Comparison of ENCODE assay signal across 10 mouse cellular contexts in the genomic region with DNA sequence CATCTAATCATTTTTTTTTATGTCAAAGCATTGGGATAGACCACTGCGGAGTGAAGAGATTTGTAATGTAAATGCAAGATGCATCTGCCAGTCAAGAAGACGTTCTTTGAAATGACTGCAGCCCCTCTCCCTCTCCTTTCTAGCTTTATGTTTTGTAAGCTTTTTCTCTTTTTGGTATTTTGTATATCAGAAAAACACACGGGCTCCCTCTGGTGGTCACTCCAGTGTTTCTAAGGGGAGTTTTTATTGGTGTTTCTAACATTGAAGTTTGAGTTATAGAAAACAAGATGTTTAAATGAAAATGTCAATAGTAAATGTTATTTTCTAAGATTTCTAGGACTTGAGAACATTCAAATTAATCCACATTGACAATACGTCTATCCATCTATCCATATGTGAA.
DNase-seq lines count a peak whose midpoint lies in the region; ATAC-seq and TF ChIP-seq lines count a peak whose summit lies in the region.
"Had no signal": no experiment of that assay in that cellular context is flagged by ENCODE, and none has a peak within 500 bp of the region (broad histone marks: within the 10 kb centered on the region; RNA-seq: fewer than 3 reads in every experiment).

No protein-coding gene starts in this region.

- TF ChIP-seq CTCF in lung, postnatal 0 days (IDR thresholded peaks at IDR 0.05), result peak; percentile 77

- H3K4me1 ChIP-seq in forebrain, embryonic 11.5 days (replicated peaks; ENCODE audit: control insufficient read depth, insufficient read depth, low read length), result 0 out of 2 replicates have a peak, but pooled peaks cover 2% of the 10 kb centered on the region
- peaks cover 5% of the 10 kb centered on the region; the same call in 1 of the 2 replicates for H3K4me1 ChIP-seq in forebrain, embryonic 16.5 days (replicated peaks; ENCODE audit: control insufficient read depth, insufficient read depth, low read length)
- H3K4me1 ChIP-seq in kidney, embryonic 16.5 days (ENCODE audit: insufficient read depth, low read length), result peaks cover 18% of the 10 kb centered on the region
- peaks cover 12% of the 10 kb centered on the region for H3K4me1 ChIP-seq in lung, postnatal 0 days (ENCODE audit: insufficient read depth, low read depth, low read length)

- H3K27me3 ChIP-seq in forebrain, embryonic 11.5 days (ENCODE audit: control insufficient read depth, insufficient read depth, low read length), result no peaks in the 10 kb centered on the region
- no peaks in the 10 kb centered on the region for H3K27me3 ChIP-seq in forebrain, embryonic 16.5 days (replicated peaks; ENCODE audit: control insufficient read depth, insufficient read depth, low read length)
- no peaks in the 10 kb centered on the region for H3K27me3 ChIP-seq in kidney, embryonic 16.5 days (ENCODE audit: insufficient read depth, low read length)
- no peaks in the 10 kb centered on the region for H3K27me3 ChIP-seq in lung, postnatal 0 days (replicated peaks; ENCODE audit: insufficient read depth, low read length)
- H3K27me3 ChIP-seq: heart, embryonic 15.5 days; neural tube, embryonic 13.5 days had no signal

- H3K9ac ChIP-seq in forebrain, embryonic 11.5 days (ENCODE audit: low read length), result no peak overlapping the region
- no peak overlapping the region for H3K9ac ChIP-seq in forebrain, embryonic 16.5 days (replicated peaks; ENCODE audit: low read depth, low read length)
- no peak overlapping the region for H3K9ac ChIP-seq in kidney, embryonic 16.5 days (replicated peaks; ENCODE audit: low read length)
- H3K9ac ChIP-seq in lung, postnatal 0 days (replicated peaks; ENCODE audit: low read depth), result no peak overlapping the region
- H3K9ac ChIP-seq: heart, embryonic 15.5 days; neural tube, embryonic 13.5 days had no signal

- no peak overlapping the region for H3K4me3 ChIP-seq in forebrain, embryonic 11.5 days (ENCODE audit: low read depth, low read length)
- no peak overlapping the region for H3K4me3 ChIP-seq in forebrain, embryonic 16.5 days (replicated peaks; ENCODE audit: low read length)
- no peak overlapping the region for H3K4me3 ChIP-seq in kidney, embryonic 16.5 days (ENCODE audit: low read length)
- no peak overlapping the region for H3K4me3 ChIP-seq in lung, postnatal 0 days (ENCODE audit: low read depth, low read length)
- H3K4me3 ChIP-seq: heart, embryonic 15.5 days; neural tube, embryonic 13.5 days had no signal

- H3K27ac ChIP-seq in forebrain, embryonic 11.5 days (ENCODE audit: low read depth, low read length), result no peak overlapping the region
- H3K27ac ChIP-seq in forebrain, embryonic 16.5 days (ENCODE audit: low read length), result no peak overlapping the region
- H3K27ac ChIP-seq in kidney, embryonic 16.5 days (ENCODE audit: low read length), result no peak overlapping the region
- no peak overlapping the region for H3K27ac ChIP-seq in lung, postnatal 0 days (ENCODE audit: low read length)
- H3K27ac ChIP-seq: heart, embryonic 15.5 days; neural tube, embryonic 13.5 days had no signal

- WGBS in forebrain, embryonic 11.5 days, result 31% methylated on average over 4 of the region's 4 CpGs
- WGBS in forebrain, embryonic 16.5 days, result 21% methylated on average over 4 of the region's 4 CpGs
- 27% methylated on average over 4 of the region's 4 CpGs for WGBS in kidney, embryonic 16.5 days
- 26% methylated on average over 4 of the region's 4 CpGs for WGBS in lung, postnatal 0 days

- no peaks in the 10 kb centered on the region for H3K36me3 ChIP-seq in forebrain, embryonic 11.5 days (ENCODE audit: control insufficient read depth, insufficient read depth, low read length)
- no peaks in the 10 kb centered on the region for H3K36me3 ChIP-seq in forebrain, embryonic 16.5 days (ENCODE audit: control insufficient read depth, insufficient read depth)
- H3K36me3 ChIP-seq in kidney, embryonic 16.5 days (ENCODE audit: insufficient read depth, low read length), result no peaks in the 10 kb centered on the region
- no peaks in the 10 kb centered on the region for H3K36me3 ChIP-seq in lung, postnatal 0 days (ENCODE audit: insufficient read depth, low read length)
- H3K36me3 ChIP-seq: heart, embryonic 15.5 days; neural tube, embryonic 13.5 days had no signal

- ATAC-seq in forebrain, embryonic 11.5 days (replicated peaks; ENCODE audit: low FRiP score), result no peak
- no peak for ATAC-seq in forebrain, embryonic 16.5 days
- no peak for ATAC-seq in kidney, embryonic 16.5 days (ENCODE audit: low FRiP score, low TSS enrichment)
- ATAC-seq in lung, postnatal 0 days, result no peak

- no peak overlapping the region for H3K4me2 ChIP-seq in forebrain, embryonic 11.5 days (ENCODE audit: low read depth, low read length, severe bottlenecking)
- H3K4me2 ChIP-seq in forebrain, embryonic 16.5 days (ENCODE audit: low read length), result no peak overlapping the region
- H3K4me2 ChIP-seq in kidney, embryonic 16.5 days (replicated peaks; ENCODE audit: low read depth, low read length), result peak overlapping the region; percentile 5; the same call in 1 of the 2 replicates
- no peak overlapping the region for H3K4me2 ChIP-seq in lung, postnatal 0 days (replicated peaks; ENCODE audit: low read depth, low read length)
- H3K4me2 ChIP-seq: heart, embryonic 15.5 days; neural tube, embryonic 13.5 days had no signal

- TF ChIP-seq EP300 in lung, postnatal 0 days (IDR thresholded peaks at IDR 0.05), result peak; percentile 34

- DNase-seq in forebrain, embryonic 11.5 days (ENCODE audit: low spot score), result peak; percentile 64
- peak; percentile 27 to 82 for DNase-seq in spleen, postnatal 10 days (ENCODE audit: low spot score in 2 of 2)
- no peak for DNase-seq in spleen, adult 12 weeks (ENCODE audit: low spot score)
- DNase-seq in cerebellum, postnatal 36 days, result peak; percentile 65 to 73
- peak; percentile 77 for DNase-seq in lung, postnatal 0 days (ENCODE audit: low spot score)
- DNase-seq in thymus, postnatal 0 days (ENCODE audit: low spot score), result peak; percentile 79

- H3K9me3 ChIP-seq in forebrain, embryonic 11.5 days (ENCODE audit: control insufficient read depth, low read length), result no peaks in the 10 kb centered on the region
- no peaks in the 10 kb centered on the region for H3K9me3 ChIP-seq in forebrain, embryonic 16.5 days (ENCODE audit: control insufficient read depth, low read length)
- H3K9me3 ChIP-seq in kidney, embryonic 16.5 days (ENCODE audit: low read length), result no peaks in the 10 kb centered on the region
- H3K9me3 ChIP-seq in lung, postnatal 0 days (ENCODE audit: low read length), result no peaks in the 10 kb centered on the region
- H3K9me3 ChIP-seq: heart, embryonic 15.5 days; neural tube, embryonic 13.5 days had no signal
